Mouse (Mus musculus) intestine, postnatal 0 days (tissue): ENCODE results near the gene Mmadhc. TPM values are rescaled to one million over a fixed set of nuclear protein-coding genes. Genes with fewer than 3 reads are reported as not detected.

Source experiments
- ATAC-seq: fragments of 200-750 bp; cut with Nextera tagmentation; 2 replicates; pipeline ENCODE4 v1.8.0; 2017; ENCODE audit warnings: mild to moderate bottlenecking, moderate TSS enrichment, moderate library complexity
- H3K27ac ChIP-seq: fragments of 300-500 bp; sonication (generic); 2 replicates; pipeline ENCODE4 v1.5.1; 2014; ENCODE audit warnings: mild to moderate bottlenecking, low read depth, low read length, moderate library complexity
- H3K27me3 ChIP-seq: fragments of 300-500 bp; sonication (generic); replicated peaks from 2 replicates; pipeline ENCODE4 v1.6.1; 2014; ENCODE audit warnings: low read length, mixed read lengths; ENCODE audit not compliant: control insufficient read depth, insufficient read depth
- H3K36me3 ChIP-seq: fragments of 300-500 bp; sonication (generic); 2 replicates; pipeline ENCODE4 v1.6.1; 2014; ENCODE audit warnings: mild to moderate bottlenecking, moderate library complexity; ENCODE audit not compliant: control insufficient read depth, insufficient read depth
- H3K4me1 ChIP-seq: fragments of 300-500 bp; sonication (generic); replicated peaks from 2 replicates; pipeline ENCODE4 v1.6.1; 2014; ENCODE audit warnings: antibody characterized with exemption, low read length, mixed read lengths; ENCODE audit not compliant: control insufficient read depth, insufficient read depth
- H3K4me2 ChIP-seq: fragments of 300-500 bp; sonication (generic); replicated peaks from 2 replicates; pipeline ENCODE4 v1.6.1; 2014; ENCODE audit warnings: low read depth, mild to moderate bottlenecking, moderate library complexity
- H3K4me3 ChIP-seq: fragments of 300-500 bp; sonication (generic); 2 replicates; pipeline ENCODE4 v1.5.1; 2014; ENCODE audit warnings: low read depth, low read length
- H3K9ac ChIP-seq: fragments of 300-500 bp; sonication (generic); 2 replicates; pipeline ENCODE4 v1.6.1; 2014; ENCODE audit warnings: mild to moderate bottlenecking, low read depth, low read length
- H3K9me3 ChIP-seq: fragments of 300-500 bp; sonication (generic); 2 replicates; pipeline ENCODE4 v1.6.1; 2016; ENCODE audit warnings: mixed run types; ENCODE audit not compliant: control insufficient read depth
- CTCF ChIP-seq: sonication (generic); IDR thresholded peaks from 2 replicates; pipeline ENCODE4 v1.5.1; 2016; ENCODE audit warnings: low read depth, mild to moderate bottlenecking, control low read depth, antibody characterized with exemption, moderate library complexity
- WGBS: fragments of 180-500 bp; shearing (Covaris S2); extraction: QIAGEN DNeasy Blood & Tissue Kit; methylation state at CpG from one replicate; pipeline ENCODE4 v1.1.7; 2014; 5-methylcytosine and 5-hydroxymethylcytosine counted together
- polyA plus RNA-seq: library from polyadenylated mRNA; unstranded; fragments of >200 nt; fragmentation: Nextera tagmentation; extraction: Ambion mirVana; gene quantifications from 2 replicates; pipeline ENCODE4 v1.2.1, GENCODE M21; 2015

The Mmadhc gene
- 107 and 109 TPM in 2 replicates for polyA plus RNA-seq

GRCm38 (mm10) chr2:50296109-50296986 is at the start of gene Mmadhc:
Gene Mmadhc (minus strand): TSS chr2:50296801.
- ATAC-seq = peak; percentile 98

GRCm38 (mm10) chr2:50343598-50343997 is 47.0 kb upstream of the Mmadhc start:
- no peaks in the 10 kb centered on the region for H3K9me3 ChIP-seq
- TF ChIP-seq CTCF = no peak
- no peak overlapping the region for H3K4me3 ChIP-seq
- no peak overlapping the region for H3K4me2 ChIP-seq
- no peaks in the 10 kb centered on the region for H3K4me1 ChIP-seq
- no peaks in the 10 kb centered on the region for H3K27me3 ChIP-seq
- ATAC-seq = no peak
- no peak overlapping the region for H3K27ac ChIP-seq
- no peak overlapping the region for H3K9ac ChIP-seq
- 76% methylated on average over 8 of the region's 8 CpGs for WGBS
- no peaks in the 10 kb centered on the region for H3K36me3 ChIP-seq

More at GRCm38 (mm10) chr2:50296109-50296986, at the start of gene Mmadhc:
- under 1% methylated on average over 58 of the region's 58 CpGs for WGBS
- TF ChIP-seq CTCF = no peak
- Histone ChIP-seq H3K27ac (peak within 1 kb of the TSS; percentile 87), H3K4me1 (no peaks in the 10 kb centered on the region; the same call in 1 of the 2 replicates), H3K4me3 (peak within 1 kb of the TSS; percentile 89), H3K9ac (peak within 1 kb of the TSS; percentile 84), H3K27me3 (no peaks in the 10 kb centered on the region), H3K36me3 (no peaks in the 10 kb centered on the region), H3K4me2 (peak within 1 kb of the TSS; percentile 71), H3K9me3 (no peaks in the 10 kb centered on the region)

GRCm38 (mm10) chr2:50339061-50339460 is 42.5 kb upstream of the Mmadhc start:
- no peak for ATAC-seq
- Histone ChIP-seq H3K27ac (no peak overlapping the region), H3K4me3 (no peak overlapping the region), H3K36me3 (no peaks in the 10 kb centered on the region), H3K9ac (no peak overlapping the region), H3K27me3 (no peaks in the 10 kb centered on the region), H3K9me3 (no peaks in the 10 kb centered on the region), H3K4me1 (no peaks in the 10 kb centered on the region), H3K4me2 (no peak overlapping the region)
- 45% methylated on average over 3 of the region's 3 CpGs for WGBS
- TF ChIP-seq CTCF = no peak

- H3K4me2 ChIP-seq = no peak overlapping the region
- H3K36me3 ChIP-seq = no peaks in the 10 kb centered on the region
- no peak overlapping the region for H3K9ac ChIP-seq
- no peak for TF ChIP-seq CTCF
- no peak overlapping the region for H3K4me3 ChIP-seq
- no peaks in the 10 kb centered on the region for H3K27me3 ChIP-seq
- H3K27ac ChIP-seq = no peak overlapping the region
- no peaks in the 10 kb centered on the region for H3K4me1 ChIP-seq
- no peaks in the 10 kb centered on the region for H3K9me3 ChIP-seq
- no peak for ATAC-seq
- WGBS = 57% methylated on average over 1 of the region's 1 CpGs
Measured at GRCm38 (mm10) chr2:50337596-50337995, 41.0 kb upstream of the Mmadhc start.

GRCm38 (mm10) chr2:50331716-50332270 is 35.2 kb upstream of the Mmadhc start:
- Histone ChIP-seq H3K4me2 (no peak overlapping the region), H3K27ac (no peak overlapping the region), H3K9me3 (no peaks in the 10 kb centered on the region), H3K4me3 (no peak overlapping the region), H3K4me1 (no peaks in the 10 kb centered on the region), H3K9ac (no peak overlapping the region), H3K27me3 (no peaks in the 10 kb centered on the region), H3K36me3 (no peaks in the 10 kb centered on the region)
- TF ChIP-seq CTCF = no peak
- ATAC-seq = no peak
- WGBS = 58% methylated on average over 5 of the region's 5 CpGs

GRCm38 (mm10) chr2:50328181-50328580 is 31.6 kb upstream of the Mmadhc start:
- H3K36me3 ChIP-seq = no peaks in the 10 kb centered on the region
- H3K27me3 ChIP-seq = no peaks in the 10 kb centered on the region
- no peak overlapping the region for H3K27ac ChIP-seq
- ATAC-seq = no peak
- no peak overlapping the region for H3K9ac ChIP-seq
- no peak overlapping the region for H3K4me2 ChIP-seq
- no peaks in the 10 kb centered on the region for H3K4me1 ChIP-seq
- no peak for TF ChIP-seq CTCF
- WGBS = 41% methylated on average over 4 of the region's 4 CpGs
- H3K9me3 ChIP-seq = no peaks in the 10 kb centered on the region
- no peak overlapping the region for H3K4me3 ChIP-seq
